Mouse (Mus musculus) spleen, postnatal 10 days (tissue): ENCODE results near the gene Hs6st3.

Source experiments
- DNase-seq, 2 experiments: peaks; one replicate each; pipeline ENCODE4 v3.0.0; 2021 to 2022; ENCODE audit warnings: low spot score in 2 of 2

Gene Hs6st3

GRCm38 (mm10) chr14:119642874-119643273, 504.7 kb downstream of the Hs6st3 start:
- no peak for DNase-seq

DNA sequence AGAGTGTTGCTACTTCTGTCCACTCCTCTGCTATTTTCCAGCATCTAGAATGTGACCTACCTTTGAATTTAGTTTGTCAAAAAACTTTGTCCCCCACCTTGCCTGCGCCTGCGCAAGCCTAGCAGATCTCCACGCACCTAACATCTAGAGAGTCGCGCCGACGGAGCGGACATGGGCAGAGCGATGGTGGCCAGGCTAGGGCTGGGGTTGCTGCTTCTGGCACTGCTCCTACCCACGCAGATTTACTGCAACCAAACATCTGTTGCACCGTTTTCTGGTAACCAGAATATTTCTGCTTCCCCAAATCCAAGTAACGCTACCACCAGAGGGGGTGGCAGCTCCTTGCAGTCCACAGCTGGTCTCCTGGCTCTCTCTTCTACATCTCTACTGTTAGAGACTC, 505.7 kb downstream of the Hs6st3 start:
- DNase-seq = no peak

DNA sequence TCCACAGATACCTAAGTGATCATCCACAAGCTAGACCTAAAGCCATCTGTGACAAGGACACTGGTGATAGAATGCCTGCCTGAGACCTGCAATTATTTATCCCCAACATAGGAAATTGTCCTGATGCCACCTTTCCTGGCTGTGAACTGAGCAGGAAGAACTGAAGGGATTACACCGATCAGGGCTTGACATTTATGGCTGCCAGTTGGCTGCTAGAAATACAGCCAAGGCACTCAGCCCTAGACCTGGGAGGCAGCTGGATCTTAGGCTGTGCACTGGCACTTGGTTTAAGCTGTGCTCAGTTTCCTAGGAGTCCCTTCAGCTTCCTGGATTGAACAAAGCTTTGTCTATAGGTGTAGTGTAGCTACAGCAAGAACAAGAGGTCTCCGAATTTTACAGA, 518.8 kb downstream of the Hs6st3 start:
- no peak for DNase-seq

DNA sequence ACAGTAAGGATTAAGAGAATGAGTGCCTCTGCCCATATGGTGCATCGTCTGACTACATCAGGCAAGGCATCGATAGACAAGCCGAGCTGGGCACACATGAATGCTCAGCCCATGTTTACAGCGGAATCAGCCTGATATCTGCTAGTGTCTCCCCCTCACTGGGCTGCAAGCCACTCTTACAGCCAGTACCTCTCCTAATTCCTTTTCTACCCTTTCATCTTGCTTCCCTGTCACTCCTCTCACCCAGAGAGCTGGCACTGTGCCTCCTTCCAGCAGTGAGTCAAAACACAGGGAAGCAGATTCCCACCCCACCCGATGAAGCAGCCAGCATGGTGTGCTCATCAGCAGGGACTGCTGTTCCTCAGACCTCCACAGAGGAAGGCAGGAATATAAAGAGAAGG, 527.6 kb downstream of the Hs6st3 start:
- DNase-seq = no peak

DNA sequence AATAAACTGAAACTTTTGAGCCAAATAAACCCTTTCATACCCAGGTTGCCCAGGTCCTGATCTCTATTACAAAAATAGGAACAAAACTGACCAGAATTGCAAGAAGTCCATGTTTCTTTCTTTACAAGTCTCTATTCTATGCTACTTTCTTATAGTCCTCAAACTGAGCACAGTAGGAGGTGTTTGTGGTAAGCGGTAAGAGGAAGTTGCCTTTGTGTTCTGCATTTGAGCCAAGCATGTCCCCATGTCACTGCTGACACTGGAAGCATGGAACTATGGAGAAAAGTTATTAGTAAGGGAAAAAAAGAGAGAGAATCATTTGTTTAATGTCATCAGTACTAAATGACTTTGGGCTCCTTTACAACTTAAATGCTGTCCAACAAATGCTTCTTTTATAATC, 529.3 kb downstream of the Hs6st3 start:
- no peak for DNase-seq

- DNase-seq = no peak
These were observed 532.9 kb downstream of the Hs6st3 start for GRCm38 (mm10) chr14:119670836-119671587.

DNA sequence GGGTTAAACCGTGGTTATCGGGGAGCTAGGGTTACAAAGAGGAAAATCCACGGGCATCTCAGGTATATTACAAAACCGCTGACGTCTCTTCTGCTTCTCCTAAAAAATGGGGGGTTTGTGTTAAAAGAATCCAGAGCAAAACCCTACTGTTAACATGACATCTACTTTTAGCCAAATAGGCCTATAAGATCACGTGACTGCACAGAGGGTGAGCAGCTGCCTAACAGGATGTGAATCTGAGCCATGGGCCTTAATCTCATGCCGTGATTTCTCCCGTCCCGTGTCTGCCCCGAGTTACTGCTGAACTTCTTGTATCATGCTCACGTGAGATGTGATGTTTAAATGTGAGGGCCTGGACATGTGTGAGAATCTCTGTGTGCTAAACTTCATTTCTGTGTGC, 540.4 kb downstream of the Hs6st3 start:
- no peak for DNase-seq

- no peak for DNase-seq
These were observed 541.9 kb downstream of the Hs6st3 start for GRCm38 (mm10) chr14:119680052-119680451.

GRCm38 (mm10) chr14:119687885-119688284, 549.7 kb downstream of the Hs6st3 start:
- no peak for DNase-seq

GRCm38 (mm10) chr14:119699982-119700381, 561.8 kb downstream of the Hs6st3 start:
- no peak for DNase-seq

DNA sequence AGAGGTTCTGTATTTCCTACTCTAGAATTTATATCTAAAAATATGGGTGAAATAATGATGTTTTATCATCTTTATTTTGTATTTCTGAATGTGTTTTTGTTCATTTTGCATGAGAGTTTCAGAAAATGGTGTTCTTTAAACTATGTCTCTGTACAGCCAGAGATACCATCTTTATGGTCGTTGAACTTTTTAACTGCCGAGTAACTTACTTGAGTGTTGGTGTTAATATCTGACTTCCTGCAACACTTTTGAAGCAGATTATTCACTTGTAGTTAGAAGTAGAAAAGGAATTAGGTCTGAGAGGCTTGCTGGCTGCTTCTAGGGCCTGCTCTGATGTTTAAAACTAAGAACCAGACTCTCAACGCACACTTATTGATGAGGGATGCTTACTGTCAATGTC, 576.6 kb downstream of the Hs6st3 start:
- DNase-seq = no peak

DNA sequence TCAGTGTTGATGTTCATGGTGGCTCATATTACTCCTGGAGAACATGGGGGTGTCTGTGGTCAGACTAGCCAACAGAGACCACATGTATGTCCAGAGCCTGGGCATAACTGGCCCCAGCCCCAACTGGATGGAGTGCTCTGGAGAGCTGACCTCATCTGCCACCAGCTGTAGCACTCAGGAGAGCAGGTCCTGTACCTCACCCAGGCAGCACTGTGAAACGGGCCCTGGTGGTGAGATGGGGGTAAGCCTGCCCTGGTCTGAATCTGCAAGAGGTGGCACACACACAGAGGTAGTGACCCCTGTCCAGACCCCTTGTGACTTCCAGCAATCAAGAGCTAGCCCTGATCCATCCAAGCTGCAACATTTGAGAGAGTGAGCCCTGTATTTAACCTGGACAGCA, 579.2 kb downstream of the Hs6st3 start:
- DNase-seq = no peak

GRCm38 (mm10) chr14:119725102-119725501, 587.0 kb downstream of the Hs6st3 start:
- DNase-seq = no peak

- no peak for DNase-seq
These were observed 593.4 kb downstream of the Hs6st3 start for GRCm38 (mm10) chr14:119731436-119732080.

DNA sequence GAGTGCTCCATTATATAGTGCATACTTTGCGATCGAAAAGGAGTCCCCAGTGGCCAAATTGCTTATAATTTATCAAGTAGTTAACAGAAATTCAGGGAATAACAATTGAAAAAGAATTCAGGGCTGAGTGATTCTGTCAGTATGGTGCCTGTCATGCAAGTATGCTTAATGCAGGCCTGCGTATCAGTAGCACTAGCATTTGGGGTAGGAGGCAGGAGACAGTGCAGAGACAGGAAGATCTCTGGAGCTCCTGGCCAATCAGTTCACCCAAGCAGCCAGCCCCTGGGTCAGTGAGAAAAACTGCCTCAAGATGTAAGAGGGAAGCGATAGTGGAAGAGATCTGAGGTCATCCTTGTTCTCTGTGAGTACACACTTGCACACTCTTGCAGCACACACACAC, 594.1 kb downstream of the Hs6st3 start:
- no peak for DNase-seq

DNA sequence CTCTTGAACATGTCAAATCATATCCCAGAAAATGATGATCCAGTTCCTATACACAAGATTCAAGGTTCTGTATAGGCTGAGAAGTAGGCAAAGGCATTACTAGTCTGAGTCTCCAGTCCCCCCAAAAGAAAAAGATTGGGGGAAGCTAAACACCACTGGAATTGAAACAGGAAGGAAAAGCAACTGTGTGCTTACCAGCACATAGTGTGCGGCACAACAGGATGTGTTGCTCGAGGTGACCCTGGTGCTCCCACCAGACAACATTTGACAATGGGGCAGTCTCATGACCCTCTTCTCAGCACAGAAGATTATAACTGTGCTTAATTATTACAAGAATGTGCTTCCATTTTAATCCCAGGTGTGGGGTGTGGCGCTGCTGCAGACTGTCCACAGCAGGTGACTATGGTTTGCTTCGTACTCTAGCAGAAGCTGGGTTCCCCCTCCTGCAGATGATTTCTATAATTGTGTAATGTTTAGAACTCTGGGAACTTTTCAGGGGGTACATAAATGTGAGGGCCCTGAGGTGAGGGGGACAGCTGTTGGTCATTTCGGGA, 599.3 kb downstream of the Hs6st3 start:
- DNase-seq = no peak

DNA sequence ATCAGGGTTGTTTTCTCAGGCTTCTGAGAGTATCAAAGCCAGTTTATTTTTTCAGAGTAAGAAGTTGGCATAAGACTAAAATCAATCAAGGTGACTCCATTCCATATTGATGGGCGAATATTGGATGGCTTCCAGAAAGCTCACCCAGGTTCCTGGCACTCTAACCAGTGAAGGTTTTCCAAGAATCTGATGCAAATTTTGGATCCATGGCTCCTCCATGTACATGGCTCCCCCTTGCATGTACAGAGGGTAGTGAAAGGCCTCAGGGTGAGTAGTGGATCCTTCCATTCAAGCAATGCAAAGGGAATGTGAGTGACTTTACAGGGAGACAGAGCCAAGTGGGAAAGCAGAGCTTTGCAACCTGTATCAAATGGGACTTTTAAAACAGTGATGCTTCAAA, 603.6 kb downstream of the Hs6st3 start:
- no peak for DNase-seq

GRCm38 (mm10) chr14:119761376-119761775, 623.2 kb downstream of the Hs6st3 start:
- no peak for DNase-seq

DNA sequence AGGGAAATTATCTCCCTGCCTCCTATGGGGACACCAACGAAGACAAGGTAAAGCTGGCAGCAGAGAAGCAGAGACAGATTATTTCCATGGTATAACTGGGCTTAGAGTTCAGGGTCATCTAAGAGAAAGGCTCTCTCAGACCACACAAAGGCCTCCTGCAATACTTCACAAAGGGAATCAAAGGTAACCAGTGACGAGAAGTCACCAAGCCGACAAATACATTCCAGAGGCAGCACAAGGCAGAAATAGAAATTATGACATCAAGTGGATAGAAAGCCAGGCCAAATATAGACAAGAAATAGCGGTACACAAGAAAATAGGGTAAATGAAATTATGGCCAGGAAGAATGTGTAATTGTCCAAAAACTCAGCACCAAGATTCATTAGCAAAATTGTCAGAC, 633.9 kb downstream of the Hs6st3 start:
- DNase-seq = no peak

DNA sequence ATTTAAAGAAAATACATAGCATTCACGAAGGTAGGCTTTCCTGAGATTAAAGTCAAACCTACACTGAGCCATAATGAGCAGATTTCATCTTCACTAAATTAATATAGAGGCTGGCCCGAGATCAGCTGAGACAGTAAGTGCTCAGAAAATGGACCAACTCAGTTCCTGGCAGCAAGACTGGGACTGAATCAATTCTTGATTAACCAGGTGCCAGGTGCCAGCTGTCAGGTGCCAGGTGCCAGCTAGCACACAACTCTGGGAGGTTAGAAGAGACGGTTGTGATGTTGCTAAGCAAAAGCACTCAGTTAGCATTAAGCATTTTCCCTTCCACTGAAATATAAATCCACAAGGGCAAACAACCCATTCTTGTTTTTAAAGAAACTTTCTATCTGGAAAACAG, 638.1 kb downstream of the Hs6st3 start:
- DNase-seq = no peak

- no peak for DNase-seq
These were observed 641.9 kb downstream of the Hs6st3 start for GRCm38 (mm10) chr14:119779982-119780588.

DNA sequence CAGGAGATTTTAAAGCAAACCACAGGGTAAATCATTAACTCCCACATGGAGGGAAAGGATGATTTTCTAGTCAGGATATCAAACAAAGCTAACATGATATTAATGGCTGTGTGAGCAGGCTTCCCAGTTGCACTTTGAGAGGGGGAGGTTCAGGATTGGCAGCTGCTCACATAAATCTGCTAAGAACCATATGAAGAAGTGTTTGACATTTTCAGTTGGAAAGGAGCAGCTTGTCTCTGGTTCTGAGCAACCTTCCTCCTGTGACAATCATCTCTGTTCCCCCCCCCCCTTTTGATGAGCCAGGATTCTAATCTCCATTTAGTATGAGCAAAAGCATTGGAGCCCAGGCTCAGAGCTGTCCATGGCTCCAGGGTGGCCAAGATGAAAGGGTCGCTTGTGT, 643.0 kb downstream of the Hs6st3 start:
- no peak for DNase-seq

DNA sequence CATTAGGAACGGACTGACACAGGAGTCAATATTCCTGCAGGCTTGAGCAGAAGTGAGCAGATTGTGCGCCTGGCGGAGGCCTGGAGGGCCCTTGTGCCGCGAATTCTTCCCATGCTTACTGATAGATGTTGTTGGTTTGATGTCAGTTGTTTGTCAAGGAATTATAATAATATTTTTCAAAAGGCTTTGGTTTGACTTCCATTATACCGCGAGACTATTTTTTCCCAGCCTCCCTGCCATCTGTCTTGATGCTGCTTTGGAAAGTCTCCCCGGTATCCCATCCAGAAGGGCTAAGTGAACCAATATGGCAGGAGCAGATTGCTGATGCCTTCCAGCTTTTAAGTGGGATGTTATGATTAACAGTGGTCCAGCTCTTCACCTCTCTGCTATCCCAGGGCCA, 651.3 kb downstream of the Hs6st3 start:
- DNase-seq = no peak
